Mouse (Mus musculus): ENCODE measurements at regions not wholly inside any gene's neighbourhood (a gene's known extent, or its start where the extent isn't known, plus 50 kb on each side); places are given as distances from the start of the nearest gene placed in this dataset.

GRCm38 (mm10) chr3:51122541-51122935 is 101.7 kb upstream of the Noct start:
- H3K4me3 ChIP-seq (ENCODE audit: control insufficient read depth, low read depth, low read length): no peak overlapping the region
- no peaks in the 10 kb centered on the region for H3K4me1 ChIP-seq (ENCODE audit: control insufficient read depth, insufficient read depth, low read length)

GRCm38 (mm10) chr3:51127875-51128274 is 96.4 kb upstream of the Noct start:
- Histone ChIP-seq H3K4me1 (ENCODE audit: control insufficient read depth, insufficient read depth, low read length) (no peaks in the 10 kb centered on the region), H3K27ac (ENCODE audit: control insufficient read depth, insufficient read depth, low read depth, low read length) (no peak overlapping the region), H3K27me3 (ENCODE audit: control insufficient read depth, insufficient read depth, low read length) (no peaks in the 10 kb centered on the region), H3K36me3 (ENCODE audit: control insufficient read depth, insufficient read depth, low read length) (no peaks in the 10 kb centered on the region), H3K4me3 (ENCODE audit: control insufficient read depth, low read depth, low read length) (no peak overlapping the region)
- TF ChIP-seq CTCF (IDR thresholded peaks at IDR 0.05; ENCODE audit: control insufficient read depth, insufficient read depth, insufficient replicate concordance, low read depth, low read length): no peak
- TF ChIP-seq POLR2A (IDR thresholded peaks at IDR 0.05; ENCODE audit: control insufficient read depth, low read depth, low read length): no peak

More at GRCm38 (mm10) chr3:51122541-51122935, 101.7 kb upstream of the Noct start:
- TF ChIP-seq POLR2A (IDR thresholded peaks at IDR 0.05; ENCODE audit: control insufficient read depth, low read depth, low read length) (no peak), CTCF (IDR thresholded peaks at IDR 0.05; ENCODE audit: control insufficient read depth, insufficient read depth, insufficient replicate concordance, low read depth, low read length) (no peak)
- no peaks in the 10 kb centered on the region for H3K27me3 ChIP-seq (ENCODE audit: control insufficient read depth, insufficient read depth, low read length)
- no peaks in the 10 kb centered on the region for H3K36me3 ChIP-seq (ENCODE audit: control insufficient read depth, insufficient read depth, low read length)
- H3K27ac ChIP-seq (ENCODE audit: control insufficient read depth, insufficient read depth, low read depth, low read length): no peak overlapping the region

GRCm38 (mm10) chr3:51128491-51129155 is 95.6 kb upstream of the Noct start:
- H3K4me3 ChIP-seq (ENCODE audit: control insufficient read depth, low read depth, low read length): no peak overlapping the region
- TF ChIP-seq POLR2A (IDR thresholded peaks at IDR 0.05; ENCODE audit: control insufficient read depth, low read depth, low read length) (no peak), CTCF (IDR thresholded peaks at IDR 0.05; ENCODE audit: control insufficient read depth, insufficient read depth, insufficient replicate concordance, low read depth, low read length) (no peak)
- H3K36me3 ChIP-seq (ENCODE audit: control insufficient read depth, insufficient read depth, low read length): no peaks in the 10 kb centered on the region
- H3K27me3 ChIP-seq (ENCODE audit: control insufficient read depth, insufficient read depth, low read length): no peaks in the 10 kb centered on the region
- H3K4me1 ChIP-seq (ENCODE audit: control insufficient read depth, insufficient read depth, low read length): no peaks in the 10 kb centered on the region
- H3K27ac ChIP-seq (ENCODE audit: control insufficient read depth, insufficient read depth, low read depth, low read length): no peak overlapping the region

GRCm38 (mm10) chr3:51130709-51131108 is 93.5 kb upstream of the Noct start:
- no peak overlapping the region for H3K4me3 ChIP-seq (ENCODE audit: control insufficient read depth, low read depth, low read length)
- TF ChIP-seq CTCF (IDR thresholded peaks at IDR 0.05; ENCODE audit: control insufficient read depth, insufficient read depth, insufficient replicate concordance, low read depth, low read length) (no peak), POLR2A (IDR thresholded peaks at IDR 0.05; ENCODE audit: control insufficient read depth, low read depth, low read length) (no peak)
- no peaks in the 10 kb centered on the region for H3K4me1 ChIP-seq (ENCODE audit: control insufficient read depth, insufficient read depth, low read length)
- no peaks in the 10 kb centered on the region for H3K27me3 ChIP-seq (ENCODE audit: control insufficient read depth, insufficient read depth, low read length)
- no peak overlapping the region for H3K27ac ChIP-seq (ENCODE audit: control insufficient read depth, insufficient read depth, low read depth, low read length)
- H3K36me3 ChIP-seq (ENCODE audit: control insufficient read depth, insufficient read depth, low read length): no peaks in the 10 kb centered on the region

- Histone ChIP-seq H3K36me3 (ENCODE audit: control insufficient read depth, insufficient read depth, low read length) (no peaks in the 10 kb centered on the region), H3K27me3 (ENCODE audit: control insufficient read depth, insufficient read depth, low read length) (no peaks in the 10 kb centered on the region), H3K27ac (ENCODE audit: control insufficient read depth, insufficient read depth, low read depth, low read length) (no peak overlapping the region), H3K4me3 (ENCODE audit: control insufficient read depth, low read depth, low read length) (no peak overlapping the region), H3K4me1 (ENCODE audit: control insufficient read depth, insufficient read depth, low read length) (no peaks in the 10 kb centered on the region)
- no peak for TF ChIP-seq CTCF (IDR thresholded peaks at IDR 0.05; ENCODE audit: control insufficient read depth, insufficient read depth, insufficient replicate concordance, low read depth, low read length)
- TF ChIP-seq POLR2A (IDR thresholded peaks at IDR 0.05; ENCODE audit: control insufficient read depth, low read depth, low read length): no peak
Measured at GRCm38 (mm10) chr3:51131341-51131740, 92.9 kb upstream of the Noct start.

GRCm38 (mm10) chr3:51132736-51133135 is 91.5 kb upstream of the Noct start:
- TF ChIP-seq CTCF (IDR thresholded peaks at IDR 0.05; ENCODE audit: control insufficient read depth, insufficient read depth, insufficient replicate concordance, low read depth, low read length) (no peak), POLR2A (IDR thresholded peaks at IDR 0.05; ENCODE audit: control insufficient read depth, low read depth, low read length) (no peak)
- no peaks in the 10 kb centered on the region; the same call in 1 of the 2 replicates for H3K4me1 ChIP-seq (ENCODE audit: control insufficient read depth, insufficient read depth, low read length)
- no peaks in the 10 kb centered on the region for H3K36me3 ChIP-seq (ENCODE audit: control insufficient read depth, insufficient read depth, low read length)

GRCm38 (mm10) chr3:51135581-51135980 is 88.7 kb upstream of the Noct start:
- TF ChIP-seq CTCF (IDR thresholded peaks at IDR 0.05; ENCODE audit: control insufficient read depth, insufficient read depth, insufficient replicate concordance, low read depth, low read length) (no peak), POLR2A (IDR thresholded peaks at IDR 0.05; ENCODE audit: control insufficient read depth, low read depth, low read length) (no peak)
- Histone ChIP-seq H3K4me1 (ENCODE audit: control insufficient read depth, insufficient read depth, low read length) (no peaks in the 10 kb centered on the region; the same call in 1 of the 2 replicates), H3K27me3 (ENCODE audit: control insufficient read depth, insufficient read depth, low read length) (no peaks in the 10 kb centered on the region), H3K27ac (ENCODE audit: control insufficient read depth, insufficient read depth, low read depth, low read length) (peak overlapping the region; percentile 59), H3K36me3 (ENCODE audit: control insufficient read depth, insufficient read depth, low read length) (no peaks in the 10 kb centered on the region), H3K4me3 (ENCODE audit: control insufficient read depth, low read depth, low read length) (no peak overlapping the region)

More at GRCm38 (mm10) chr3:51132736-51133135, 91.5 kb upstream of the Noct start:
- Histone ChIP-seq H3K27ac (ENCODE audit: control insufficient read depth, insufficient read depth, low read depth, low read length) (peak overlapping the region; percentile 10; the same call in 1 of the 2 replicates), H3K27me3 (ENCODE audit: control insufficient read depth, insufficient read depth, low read length) (no peaks in the 10 kb centered on the region), H3K4me3 (ENCODE audit: control insufficient read depth, low read depth, low read length) (no peak overlapping the region)

Data from testis, adult 2 months (tissue).